Mouse (Mus musculus): Measurements from ENCODE around the gene Rps6kl1. TPM values are rescaled to one million over a fixed set of nuclear protein-coding genes. Genes with fewer than 3 reads are reported as not detected.

Rps6kl1 gene
- polyA plus RNA-seq, 1 experiment from 2014 or later, result 0.51 TPM

DNA sequence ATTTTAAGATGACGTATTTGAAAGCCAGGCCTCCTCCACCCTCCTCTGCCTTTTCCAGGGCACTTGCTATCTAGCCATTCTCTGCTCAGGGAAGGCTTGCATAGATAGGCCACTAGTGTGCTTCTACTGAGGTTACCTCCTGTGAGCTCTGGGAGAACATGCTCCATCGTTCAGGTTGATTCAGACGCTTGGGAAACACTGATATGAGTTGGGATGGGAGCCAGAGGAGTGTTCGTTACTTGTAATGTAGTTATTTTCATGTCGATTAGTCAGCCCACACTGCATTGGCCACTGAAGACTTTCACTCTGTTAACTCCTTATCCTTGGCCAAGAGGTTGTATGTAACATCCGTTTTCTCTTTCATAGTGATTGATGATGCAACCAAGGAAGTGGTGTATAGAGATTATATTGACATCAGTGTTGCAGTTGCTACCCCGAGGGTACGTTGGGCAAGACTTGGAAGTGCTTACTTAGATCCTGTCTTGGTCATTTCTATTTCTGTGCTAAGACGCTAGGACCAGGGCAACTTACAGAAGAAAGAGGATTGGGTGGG lies 21.6 kb downstream of the Rps6kl1 start:
- DNase-seq (ENCODE audit: low spot score) (no peak), ATAC-seq (ENCODE audit: insufficient number of reproducible peaks, low FRiP score, low TSS enrichment, low read depth) (no peak)
- Histone ChIP-seq H3K4me1 (ENCODE audit: control insufficient read depth, insufficient read depth, low read length) (no peaks in the 10 kb centered on the region), H3K9ac (ENCODE audit: low read length) (no peak overlapping the region), H3K9me3 (ENCODE audit: control insufficient read depth, low read length) (no peaks in the 10 kb centered on the region), H3K27me3 (ENCODE audit: control insufficient read depth, insufficient read depth, low read length) (no peaks in the 10 kb centered on the region), H3K27ac (replicated peaks; ENCODE audit: low read depth, low read length) (no peak overlapping the region), H3K36me3 (ENCODE audit: control insufficient read depth, insufficient read depth, low read length) (peaks cover 31% of the 10 kb centered on the region), H3K4me2 (ENCODE audit: low read depth, severe bottlenecking) (no peak overlapping the region), H3K4me3 (ENCODE audit: low read depth, low read length) (no peak overlapping the region)
- 95% methylated on average over 9 of the region's 9 CpGs for WGBS

DNA sequence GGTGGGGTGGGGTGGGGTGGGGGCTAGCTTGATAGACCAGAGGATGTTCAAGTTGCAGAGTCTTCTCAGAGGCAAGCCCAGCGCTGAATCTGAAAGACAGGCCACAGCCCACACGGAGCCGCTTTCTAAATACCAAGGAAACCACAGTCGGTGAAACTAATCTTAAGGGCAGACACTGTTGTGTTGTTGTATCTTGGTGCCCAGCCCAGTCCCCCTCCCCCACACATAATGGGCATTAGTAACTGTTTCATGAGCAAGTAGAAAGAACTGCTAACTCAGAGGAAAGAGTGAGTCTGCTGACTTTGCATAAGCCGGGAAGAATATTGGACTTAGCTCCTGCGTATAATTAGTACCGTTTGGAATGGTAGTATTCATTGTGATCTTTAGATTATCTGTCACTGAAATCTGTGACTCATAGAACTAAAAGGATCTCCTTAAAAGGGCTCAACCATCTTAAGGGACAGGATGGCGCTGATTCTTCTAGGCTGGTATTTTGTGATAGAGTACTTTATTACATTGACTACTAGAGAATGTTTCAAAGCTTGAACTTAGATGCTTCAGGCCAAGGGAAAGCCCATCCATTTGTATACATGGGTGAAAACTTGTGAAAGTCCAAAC lies 24.0 kb downstream of the Rps6kl1 start:
- H3K9ac ChIP-seq (ENCODE audit: low read length), result no peak overlapping the region
- peaks cover 35% of the 10 kb centered on the region for H3K36me3 ChIP-seq (ENCODE audit: control insufficient read depth, insufficient read depth, low read length)
- no peak overlapping the region for H3K4me3 ChIP-seq (ENCODE audit: low read depth, low read length)
- 93% methylated on average over 8 of the region's 8 CpGs for WGBS
- no peaks in the 10 kb centered on the region for H3K9me3 ChIP-seq (ENCODE audit: control insufficient read depth, low read length)
- no peak for DNase-seq (ENCODE audit: low spot score)
- no peak overlapping the region for H3K27ac ChIP-seq (replicated peaks; ENCODE audit: low read depth, low read length)
- no peaks in the 10 kb centered on the region for H3K4me1 ChIP-seq (ENCODE audit: control insufficient read depth, insufficient read depth, low read length)
- ATAC-seq (ENCODE audit: insufficient number of reproducible peaks, low FRiP score, low TSS enrichment, low read depth), result no peak
- no peaks in the 10 kb centered on the region for H3K27me3 ChIP-seq (ENCODE audit: control insufficient read depth, insufficient read depth, low read length)
- H3K4me2 ChIP-seq (ENCODE audit: low read depth, severe bottlenecking), result no peak overlapping the region

DNA sequence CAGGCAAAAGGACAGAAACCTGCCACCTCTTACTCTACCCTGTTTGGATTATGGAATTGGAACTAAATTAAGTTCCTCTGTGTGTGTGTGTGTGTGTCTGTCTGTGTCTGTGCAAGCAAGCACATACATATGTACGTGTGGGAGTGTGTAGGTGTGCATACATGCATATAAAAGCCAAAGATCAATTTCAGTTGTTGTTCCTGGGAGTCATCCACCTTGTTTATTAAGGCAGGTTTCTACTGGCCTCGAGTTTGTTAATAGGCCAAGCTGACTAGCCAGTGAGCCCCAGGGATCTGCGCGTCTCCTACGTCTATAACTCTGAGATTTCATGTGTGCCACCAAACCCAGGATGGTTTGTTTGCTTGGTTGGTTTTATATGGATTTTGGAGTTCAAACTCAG lies 26.3 kb downstream of the Rps6kl1 start:
- DNase-seq (ENCODE audit: low spot score) (no peak), ATAC-seq (ENCODE audit: insufficient number of reproducible peaks, low FRiP score, low TSS enrichment, low read depth) (no peak)
- H3K27ac ChIP-seq (replicated peaks; ENCODE audit: low read depth, low read length), result no peak overlapping the region
- H3K4me3 ChIP-seq (ENCODE audit: low read depth, low read length), result no peak overlapping the region
- H3K36me3 ChIP-seq (ENCODE audit: control insufficient read depth, insufficient read depth, low read length), result peaks cover 31% of the 10 kb centered on the region
- no peaks in the 10 kb centered on the region for H3K27me3 ChIP-seq (ENCODE audit: control insufficient read depth, insufficient read depth, low read length)
- no peak overlapping the region for H3K4me2 ChIP-seq (ENCODE audit: low read depth, severe bottlenecking)
- 92% methylated on average over 5 of the region's 5 CpGs for WGBS
- H3K9ac ChIP-seq (ENCODE audit: low read length), result no peak overlapping the region
- no peaks in the 10 kb centered on the region for H3K9me3 ChIP-seq (ENCODE audit: control insufficient read depth, low read length)
- H3K4me1 ChIP-seq (ENCODE audit: control insufficient read depth, insufficient read depth, low read length), result no peaks in the 10 kb centered on the region

DNA sequence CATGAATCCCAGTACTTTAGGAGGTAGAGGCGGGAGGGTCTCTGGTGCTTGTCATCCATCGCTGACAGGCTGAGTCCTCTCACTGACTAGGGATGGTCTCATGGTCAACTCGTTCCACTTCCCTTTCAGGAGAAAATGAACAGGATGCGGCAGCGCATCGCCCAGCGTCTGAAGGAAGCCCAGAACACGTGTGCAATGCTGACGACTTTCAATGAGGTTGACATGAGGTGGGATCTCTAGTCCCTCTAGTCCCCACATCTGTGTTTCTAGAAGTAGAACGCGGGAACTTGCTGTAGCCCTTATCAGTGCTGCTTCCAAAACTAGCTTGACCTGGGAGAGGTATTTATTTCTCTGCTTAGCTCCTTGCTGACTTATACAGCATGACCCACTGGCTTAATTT lies 27.4 kb downstream of the Rps6kl1 start:
- 96% methylated on average over 11 of the region's 11 CpGs for WGBS
- Histone ChIP-seq H3K27ac (replicated peaks; ENCODE audit: low read depth, low read length) (no peak overlapping the region), H3K27me3 (ENCODE audit: control insufficient read depth, insufficient read depth, low read length) (no peaks in the 10 kb centered on the region), H3K9me3 (ENCODE audit: control insufficient read depth, low read length) (no peaks in the 10 kb centered on the region), H3K4me3 (ENCODE audit: low read depth, low read length) (no peak overlapping the region), H3K36me3 (ENCODE audit: control insufficient read depth, insufficient read depth, low read length) (peaks cover 27% of the 10 kb centered on the region), H3K4me2 (ENCODE audit: low read depth, severe bottlenecking) (no peak overlapping the region), H3K9ac (ENCODE audit: low read length) (no peak overlapping the region), H3K4me1 (ENCODE audit: control insufficient read depth, insufficient read depth, low read length) (no peaks in the 10 kb centered on the region)
- DNase-seq (ENCODE audit: low spot score) (no peak), ATAC-seq (ENCODE audit: insufficient number of reproducible peaks, low FRiP score, low TSS enrichment, low read depth) (no peak)

DNA sequence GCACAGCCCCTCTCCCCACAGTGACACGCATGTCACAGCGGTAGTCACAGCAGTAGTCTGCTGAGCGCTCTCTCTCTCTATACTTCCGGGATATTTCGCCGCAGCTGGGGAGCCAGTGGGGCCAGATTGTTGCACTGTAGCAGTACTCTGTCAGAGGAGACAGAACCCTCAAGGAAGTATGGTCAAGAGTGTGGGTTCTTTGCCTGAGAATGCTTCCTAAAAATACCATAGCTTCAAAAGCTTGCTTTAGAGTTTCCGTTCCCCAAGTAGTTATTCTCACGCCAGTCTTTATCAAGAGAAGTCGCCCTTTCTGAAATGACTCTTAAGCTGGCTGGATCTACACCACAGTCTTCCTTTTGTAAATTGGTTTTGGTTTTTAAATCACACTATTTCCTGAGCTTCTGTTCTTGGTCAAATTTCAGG lies 27.9 kb downstream of the Rps6kl1 start:
- WGBS, result 96% methylated on average over 9 of the region's 9 CpGs

DNA sequence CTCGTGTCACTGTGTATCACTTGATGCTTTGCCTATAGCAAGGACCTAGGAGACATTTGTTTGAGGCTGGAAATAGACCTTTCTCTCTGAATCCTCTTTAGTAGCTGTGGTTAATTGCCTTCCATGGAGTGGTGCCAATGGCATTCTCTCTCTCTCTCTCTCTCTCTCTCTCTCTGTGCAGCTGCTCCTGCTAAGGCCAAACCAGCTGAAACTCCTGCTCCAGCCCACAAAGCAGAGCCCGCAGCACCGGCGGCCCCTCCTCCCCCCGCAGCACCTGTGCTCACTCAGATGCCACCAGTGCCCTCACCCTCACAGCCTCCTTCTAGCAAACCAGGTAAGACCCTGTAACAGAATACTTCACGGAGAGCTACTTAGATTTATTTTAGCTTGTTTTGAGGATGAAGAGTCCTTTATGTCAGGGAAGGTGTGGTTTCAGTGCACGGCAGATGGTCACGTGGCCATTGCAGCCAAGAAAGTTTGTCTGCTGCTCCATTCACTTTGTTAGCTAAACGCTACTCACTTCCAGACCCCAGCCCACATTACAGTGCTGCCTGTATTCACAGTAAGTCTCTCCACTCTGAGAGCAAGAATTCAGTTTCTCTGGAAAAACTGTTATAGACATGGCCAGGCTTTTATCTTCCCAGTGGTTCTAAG lies 29.1 kb downstream of the Rps6kl1 start:
- H3K27ac ChIP-seq (replicated peaks; ENCODE audit: low read depth, low read length), result no peak overlapping the region
- H3K9me3 ChIP-seq (ENCODE audit: control insufficient read depth, low read length), result no peaks in the 10 kb centered on the region
- H3K27me3 ChIP-seq (ENCODE audit: control insufficient read depth, insufficient read depth, low read length), result no peaks in the 10 kb centered on the region
- no peaks in the 10 kb centered on the region for H3K4me1 ChIP-seq (ENCODE audit: control insufficient read depth, insufficient read depth, low read length)
- H3K4me2 ChIP-seq (ENCODE audit: low read depth, severe bottlenecking), result no peak overlapping the region
- H3K36me3 ChIP-seq (ENCODE audit: control insufficient read depth, insufficient read depth, low read length), result peaks cover 24% of the 10 kb centered on the region
- DNase-seq (ENCODE audit: low spot score), result no peak
- ATAC-seq (ENCODE audit: insufficient number of reproducible peaks, low FRiP score, low TSS enrichment, low read depth), result no peak
- H3K9ac ChIP-seq (ENCODE audit: low read length), result no peak overlapping the region
- 93% methylated on average over 9 of the region's 9 CpGs for WGBS
- no peak overlapping the region for H3K4me3 ChIP-seq (ENCODE audit: low read depth, low read length)

More for the DNA sequence above, 27.9 kb downstream of the Rps6kl1 start:
- Histone ChIP-seq H3K9me3 (ENCODE audit: control insufficient read depth, low read length) (no peaks in the 10 kb centered on the region), H3K36me3 (ENCODE audit: control insufficient read depth, insufficient read depth, low read length) (peaks cover 24% of the 10 kb centered on the region), H3K27ac (replicated peaks; ENCODE audit: low read depth, low read length) (no peak overlapping the region), H3K4me2 (ENCODE audit: low read depth, severe bottlenecking) (no peak overlapping the region), H3K4me1 (ENCODE audit: control insufficient read depth, insufficient read depth, low read length) (no peaks in the 10 kb centered on the region), H3K9ac (ENCODE audit: low read length) (no peak overlapping the region), H3K27me3 (ENCODE audit: control insufficient read depth, insufficient read depth, low read length) (no peaks in the 10 kb centered on the region), H3K4me3 (ENCODE audit: low read depth, low read length) (no peak overlapping the region)
- DNase-seq (ENCODE audit: low spot score) (no peak), ATAC-seq (ENCODE audit: insufficient number of reproducible peaks, low FRiP score, low TSS enrichment, low read depth) (no peak)

DNA sequence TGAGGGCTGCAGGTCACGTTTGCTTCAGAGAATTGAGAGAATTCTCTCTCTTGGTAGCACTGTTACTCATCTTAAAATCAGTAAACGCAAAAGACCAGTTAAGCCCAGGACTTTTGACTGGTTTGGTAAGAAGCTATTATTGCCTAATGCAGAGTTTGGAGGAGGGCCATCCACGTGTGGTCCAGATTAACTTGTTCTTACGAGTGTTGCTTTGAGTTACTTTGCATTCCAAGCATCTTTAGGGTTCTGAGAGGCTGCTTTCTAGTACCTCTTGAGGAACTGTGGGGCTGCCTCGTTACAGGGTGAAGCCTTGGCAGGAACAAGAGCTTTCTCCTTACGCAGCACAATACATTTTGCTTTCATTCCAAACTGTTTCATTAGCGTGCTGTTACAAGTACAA lies 35.4 kb downstream of the Rps6kl1 start:
- H3K9me3 ChIP-seq (ENCODE audit: control insufficient read depth, low read length), result no peaks in the 10 kb centered on the region
- H3K27me3 ChIP-seq (ENCODE audit: control insufficient read depth, insufficient read depth, low read length), result no peaks in the 10 kb centered on the region
- DNase-seq (ENCODE audit: low spot score) (no peak), ATAC-seq (ENCODE audit: insufficient number of reproducible peaks, low FRiP score, low TSS enrichment, low read depth) (no peak)
- no peak overlapping the region for H3K27ac ChIP-seq (replicated peaks; ENCODE audit: low read depth, low read length)
- H3K9ac ChIP-seq (ENCODE audit: low read length), result no peak overlapping the region
- H3K36me3 ChIP-seq (ENCODE audit: control insufficient read depth, insufficient read depth, low read length), result peaks cover 4% of the 10 kb centered on the region; the same call in 1 of the 2 replicates
- H3K4me1 ChIP-seq (ENCODE audit: control insufficient read depth, insufficient read depth, low read length), result peaks cover 5% of the 10 kb centered on the region
- no peak overlapping the region for H3K4me2 ChIP-seq (ENCODE audit: low read depth, severe bottlenecking)
- 78% methylated on average over 7 of the region's 7 CpGs for WGBS
- no peak overlapping the region for H3K4me3 ChIP-seq (ENCODE audit: low read depth, low read length)

DNA sequence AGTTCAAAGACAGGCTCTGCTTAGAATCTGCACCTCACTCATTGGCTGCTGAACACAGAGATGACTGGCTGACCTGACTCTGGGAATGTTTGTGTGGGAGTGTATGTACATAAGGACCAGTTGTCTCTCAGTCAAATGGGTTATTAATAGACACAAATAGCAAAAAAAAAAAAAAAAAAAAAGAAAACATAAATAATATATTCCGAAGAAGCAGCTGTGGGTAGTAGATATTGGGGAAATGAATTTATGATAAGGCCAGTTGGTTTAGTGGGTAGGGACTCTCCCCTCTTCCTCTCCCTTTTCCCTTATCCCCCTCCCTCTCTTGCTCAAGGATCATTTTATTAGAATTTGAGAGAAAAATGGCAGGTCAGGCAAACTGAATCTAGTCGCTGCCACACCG lies 37.1 kb downstream of the Rps6kl1 start:
- H3K4me2 ChIP-seq (ENCODE audit: low read depth, severe bottlenecking), result no peak overlapping the region
- no peak for ATAC-seq (ENCODE audit: insufficient number of reproducible peaks, low FRiP score, low TSS enrichment, low read depth)
- peaks cover 12% of the 10 kb centered on the region for H3K4me1 ChIP-seq (ENCODE audit: control insufficient read depth, insufficient read depth, low read length)
- H3K27ac ChIP-seq (replicated peaks; ENCODE audit: low read depth, low read length), result no peak overlapping the region
- H3K36me3 ChIP-seq (ENCODE audit: control insufficient read depth, insufficient read depth, low read length), result peaks cover 2% of the 10 kb centered on the region; the same call in 1 of the 2 replicates
- DNase-seq (ENCODE audit: low spot score), result no peak
- no peaks in the 10 kb centered on the region for H3K9me3 ChIP-seq (ENCODE audit: control insufficient read depth, low read length)
- H3K9ac ChIP-seq (ENCODE audit: low read length), result no peak overlapping the region
- WGBS, result 95% methylated on average over 3 of the region's 3 CpGs
- no peak overlapping the region for H3K4me3 ChIP-seq (ENCODE audit: low read depth, low read length)
- H3K27me3 ChIP-seq (ENCODE audit: control insufficient read depth, insufficient read depth, low read length), result no peaks in the 10 kb centered on the region
